Mouse (Mus musculus) cerebellum, postnatal 25 days (tissue): ENCODE measurements around the gene Glb1l2.

ENCODE experiments used
- DNase-seq, 2 experiments: peaks; one replicate each; pipeline ENCODE4 v3.0.0; 2021; ENCODE audit warnings: mixed read lengths in 2 of 2

Gene Glb1l2

DNA sequence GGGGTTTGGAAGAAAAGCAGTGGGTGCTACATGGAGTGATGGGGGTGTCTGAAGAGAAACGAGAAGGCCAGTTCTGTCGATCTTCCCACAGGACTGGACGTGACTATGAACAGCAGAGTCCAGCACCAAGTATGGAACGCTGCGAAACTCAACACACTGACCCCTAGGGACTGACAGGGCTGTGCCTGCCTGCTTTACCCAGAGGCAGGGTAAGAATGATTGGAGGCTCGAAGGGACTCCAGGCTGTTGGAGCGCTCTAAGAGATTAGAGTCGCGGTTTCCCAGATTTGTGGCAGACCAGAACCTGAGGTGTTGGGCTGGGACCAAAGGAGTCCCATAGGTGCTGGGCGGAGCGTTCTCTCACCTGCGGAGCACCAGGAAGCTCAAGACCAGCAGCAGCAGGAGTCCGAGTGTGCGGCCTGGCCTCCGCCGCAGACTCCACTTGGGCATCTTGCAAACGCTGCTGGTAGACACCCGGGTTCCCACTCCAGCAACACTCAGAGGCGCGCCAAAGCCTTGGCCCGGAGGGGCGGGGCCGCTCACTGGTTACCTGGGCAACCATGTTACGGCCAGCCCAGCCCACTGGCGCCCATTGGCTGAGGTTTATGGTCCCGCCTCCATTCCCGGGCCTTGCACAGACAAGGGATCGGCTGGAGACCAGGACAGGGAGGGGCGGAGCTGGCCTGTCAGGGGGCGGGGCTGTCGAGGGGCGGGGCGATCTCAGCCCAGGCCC is at the start of gene Glb1l2:
Gene Glb1l2, minus strand, starts transcription at position 534 of the 732 bp plus-strand sequence.
- DNase-seq, result peak; percentile 75 to 85

DNA sequence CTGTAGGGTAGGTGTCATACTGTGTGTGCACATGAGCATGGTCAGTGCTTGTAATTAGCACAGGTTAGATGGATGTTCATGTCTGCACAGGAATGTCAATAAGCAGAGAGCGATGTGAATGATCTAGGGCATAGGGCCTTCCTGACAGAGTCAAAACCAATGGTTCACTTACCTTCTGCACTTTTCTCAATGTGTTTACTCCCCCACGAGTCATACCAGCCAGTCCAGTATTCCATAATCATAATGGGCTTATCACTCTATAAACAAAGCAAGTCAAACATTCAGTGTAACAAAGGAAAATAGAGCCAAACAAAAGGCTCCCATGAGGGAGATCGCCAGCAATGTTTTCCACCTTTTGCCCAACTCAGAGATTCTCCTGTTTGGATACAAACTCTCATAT is 24.8 kb upstream of the Glb1l2 start:
- no peak for DNase-seq

DNA sequence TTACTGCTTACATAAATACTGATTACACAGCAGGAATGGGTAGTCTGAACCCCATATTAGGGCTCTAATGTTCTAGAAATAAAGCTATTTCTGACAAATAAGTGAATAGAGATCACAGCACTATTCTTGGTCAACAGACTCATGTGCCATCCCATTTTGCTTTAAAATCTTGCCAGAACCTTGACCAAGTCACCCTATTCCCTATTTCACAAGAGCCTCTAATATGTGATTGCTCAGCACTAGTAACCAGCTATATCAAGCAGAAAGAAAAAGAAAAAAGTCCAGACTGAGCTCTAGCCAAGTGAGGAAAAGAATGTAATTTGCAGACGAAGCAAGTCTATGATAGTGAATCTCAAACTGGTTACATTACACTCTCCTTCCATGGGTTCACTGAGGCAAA is 13.7 kb upstream of the Glb1l2 start:
- no peak for DNase-seq

DNA sequence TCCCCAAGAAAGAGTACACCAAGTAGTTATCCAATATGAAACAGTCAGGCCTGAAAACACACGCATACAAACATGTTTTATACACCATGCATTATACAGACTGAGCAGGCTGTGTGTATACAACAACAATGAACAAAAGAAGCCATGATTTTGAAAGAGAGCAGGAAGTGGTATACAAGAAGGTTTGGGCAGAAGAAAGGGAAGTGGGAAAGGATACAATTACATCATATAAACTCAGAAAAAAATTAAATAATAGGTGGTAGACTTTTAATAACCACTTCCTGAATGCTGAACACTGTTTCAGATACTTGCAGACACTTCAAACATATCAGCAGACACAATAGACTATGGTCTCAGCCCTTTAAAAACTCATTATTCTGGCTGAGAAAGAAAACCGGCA is 2.5 kb upstream of the Glb1l2 start:
- DNase-seq, result no peak

DNA sequence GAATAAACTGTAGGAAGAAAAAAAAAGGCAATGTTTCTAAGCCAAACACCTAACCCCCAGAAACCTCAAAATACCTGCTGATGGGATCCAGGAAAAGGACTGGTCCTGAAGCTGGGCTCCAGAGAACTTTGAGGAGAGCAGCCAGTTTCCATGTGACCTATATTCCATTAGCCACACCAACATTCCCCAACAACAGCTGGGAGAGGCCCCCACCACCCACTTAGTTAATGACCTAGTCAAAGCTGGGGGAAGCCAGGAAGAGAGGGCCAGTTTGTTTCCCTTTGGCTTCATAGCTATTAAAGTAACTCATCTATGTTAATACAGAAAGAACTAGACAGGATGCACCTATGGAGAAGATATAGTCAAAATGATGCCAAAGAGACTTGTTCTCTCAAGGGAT is 1.9 kb downstream of the Glb1l2 start:
- no peak for DNase-seq

DNA sequence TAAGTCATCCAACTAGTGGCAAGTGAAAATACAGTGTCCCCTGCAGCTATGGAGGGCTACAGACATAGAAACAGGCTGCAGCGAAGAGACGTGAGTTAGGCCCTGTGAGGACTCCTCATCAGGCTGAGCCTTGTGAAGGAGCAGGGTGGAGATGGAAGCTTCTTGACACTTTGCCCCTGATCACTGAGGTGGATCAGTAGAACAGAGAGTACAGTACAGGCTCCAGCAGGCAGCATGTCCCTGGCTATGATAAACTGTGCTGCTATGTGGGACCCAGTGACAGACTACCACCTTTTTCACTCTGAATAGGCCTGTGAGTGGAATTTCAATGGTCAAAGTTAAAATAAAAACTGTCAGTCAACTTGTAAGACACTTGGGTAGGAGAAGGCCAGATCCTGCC is 5.9 kb downstream of the Glb1l2 start:
- DNase-seq, result no peak

DNA sequence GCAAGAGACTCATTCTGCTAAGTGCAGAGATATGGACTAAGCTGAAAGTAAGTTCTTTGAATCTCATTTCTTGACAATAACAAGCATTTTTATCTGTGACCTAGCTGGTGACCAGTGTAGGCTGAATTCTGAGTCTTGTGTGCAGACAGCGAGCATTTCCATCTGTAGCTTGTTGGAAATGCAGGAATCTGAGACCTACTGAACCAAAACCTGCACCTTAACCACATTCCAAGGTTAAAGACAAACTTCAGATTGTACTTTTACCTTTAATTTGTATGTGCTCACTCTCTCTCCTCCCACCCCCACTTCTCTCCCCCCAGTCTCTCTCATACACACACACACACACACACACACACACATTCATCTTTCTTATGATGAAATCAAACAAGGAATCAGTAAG is 7.5 kb downstream of the Glb1l2 start:
- no peak for DNase-seq

DNA sequence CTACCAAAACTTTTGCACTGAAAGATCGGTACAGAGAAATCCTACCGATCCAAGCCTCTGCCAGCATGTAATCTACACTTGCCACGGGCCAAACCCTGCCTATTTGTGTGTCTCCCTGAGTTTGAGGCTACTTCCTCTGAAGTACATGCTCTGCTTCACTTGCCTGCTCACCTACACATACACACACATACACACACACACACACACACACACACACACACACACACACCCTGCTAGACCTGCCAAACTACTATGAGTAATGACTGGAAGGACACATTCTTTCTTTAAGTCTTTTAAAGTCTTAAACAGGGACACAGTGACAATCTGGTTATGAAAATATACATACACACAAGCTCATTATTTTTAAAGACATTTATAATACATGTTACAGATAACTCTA is 8.1 kb downstream of the Glb1l2 start:
- DNase-seq, result no peak

DNA sequence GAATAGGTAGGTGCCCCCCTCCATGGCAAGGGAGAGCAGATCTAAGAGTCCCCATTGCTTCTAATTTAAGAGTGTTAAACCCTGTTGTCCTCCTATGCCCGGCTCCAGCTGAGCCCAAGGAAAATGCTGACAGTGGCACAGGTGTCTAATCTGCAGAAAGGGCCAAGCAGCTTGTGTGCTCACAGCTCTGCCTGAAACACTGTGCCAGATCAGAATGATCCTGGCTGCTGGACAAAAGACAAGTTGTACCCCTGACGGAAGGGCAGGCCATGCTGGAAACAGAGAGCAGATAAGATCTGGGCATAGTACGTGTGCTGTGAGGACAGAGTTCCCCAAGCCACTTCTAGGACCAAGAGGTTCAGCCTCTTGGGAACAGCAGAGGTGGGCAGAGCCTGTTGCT is 13.4 kb downstream of the Glb1l2 start:
- DNase-seq, result peak; percentile 33 to 48

DNA sequence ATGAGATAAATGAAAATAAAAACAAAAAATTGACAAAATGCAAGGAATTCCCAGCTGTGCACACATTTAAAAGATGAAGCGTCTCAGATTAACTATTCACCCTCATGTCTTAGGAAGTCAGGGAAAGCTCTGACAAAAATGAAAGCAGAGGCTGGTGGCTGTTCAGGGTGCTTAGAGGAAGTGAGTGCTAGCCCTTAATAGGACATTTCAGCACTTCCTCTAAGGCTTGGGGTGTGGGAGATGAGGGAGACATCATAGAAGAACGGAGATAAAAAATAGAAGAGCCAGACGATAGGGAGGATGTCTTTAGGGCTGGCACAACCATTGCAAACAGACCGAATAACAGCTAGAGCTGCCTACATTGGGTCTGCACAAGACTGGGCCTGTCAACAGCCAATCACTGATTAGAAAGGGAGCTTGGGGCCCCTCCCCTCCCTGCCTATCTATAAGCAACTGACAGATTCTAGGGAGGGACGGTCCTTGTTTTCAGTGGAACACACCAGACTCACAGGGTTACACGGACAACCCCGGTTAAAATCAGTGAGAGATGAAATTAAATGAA is 22.8 kb downstream of the Glb1l2 start:
- DNase-seq, result no peak

DNA sequence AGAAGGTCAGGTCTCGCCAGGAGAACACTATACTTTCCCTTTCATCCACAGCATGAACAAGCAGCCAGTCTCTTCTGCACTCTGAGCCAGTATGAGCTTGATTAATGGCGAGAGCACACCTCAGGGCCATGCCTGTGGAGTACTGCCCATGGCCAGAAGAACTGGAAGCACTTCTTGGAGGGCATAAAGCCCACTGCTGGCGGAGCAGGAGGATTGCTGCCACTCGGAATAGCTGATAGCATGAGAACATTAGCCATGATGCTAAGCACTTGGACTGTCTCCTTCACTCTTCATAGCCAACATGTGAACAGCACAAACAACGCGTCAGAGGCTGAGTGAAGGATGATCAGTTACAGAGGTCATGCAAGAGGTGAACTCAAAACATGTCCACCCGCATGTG is 27.8 kb downstream of the Glb1l2 start:
- DNase-seq, result no peak

DNA sequence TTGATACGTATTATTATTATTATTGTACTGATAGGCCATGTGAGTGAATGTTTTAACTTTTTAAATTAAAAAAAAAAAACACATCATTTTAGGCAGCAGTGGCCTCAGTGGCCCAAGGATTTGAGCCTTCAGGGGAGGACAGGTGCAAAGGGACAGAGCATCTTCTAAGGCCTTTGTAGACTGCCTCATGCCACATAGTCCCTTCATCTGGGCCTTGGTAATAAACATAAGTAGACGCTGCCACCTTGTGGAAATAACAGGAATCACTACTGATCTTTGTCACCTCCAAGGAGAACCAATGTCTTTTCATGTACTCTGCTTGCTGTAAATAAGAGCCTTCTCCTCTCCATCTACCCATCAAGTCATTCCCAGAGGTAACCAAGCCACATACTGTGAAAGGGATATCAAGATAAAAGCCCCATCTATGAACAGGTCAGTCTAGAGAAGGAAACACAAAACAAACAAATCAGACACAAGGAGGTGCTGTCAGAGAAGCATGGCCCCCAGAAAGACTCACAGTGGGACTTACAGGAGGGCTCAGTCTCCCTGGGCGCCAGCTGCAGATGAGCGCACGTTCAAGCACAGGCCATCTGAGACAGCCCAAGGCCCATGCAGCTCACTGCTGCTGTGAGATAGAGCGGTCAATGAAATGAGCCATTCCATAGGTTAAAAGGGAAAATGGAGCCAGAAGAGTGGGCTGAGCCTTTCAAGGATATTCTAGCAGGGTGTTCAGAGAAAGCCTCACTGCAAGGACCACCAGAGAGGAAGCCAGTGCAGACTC is 30.0 kb downstream of the Glb1l2 start:
- DNase-seq, result peak; percentile 25 to 61

DNA sequence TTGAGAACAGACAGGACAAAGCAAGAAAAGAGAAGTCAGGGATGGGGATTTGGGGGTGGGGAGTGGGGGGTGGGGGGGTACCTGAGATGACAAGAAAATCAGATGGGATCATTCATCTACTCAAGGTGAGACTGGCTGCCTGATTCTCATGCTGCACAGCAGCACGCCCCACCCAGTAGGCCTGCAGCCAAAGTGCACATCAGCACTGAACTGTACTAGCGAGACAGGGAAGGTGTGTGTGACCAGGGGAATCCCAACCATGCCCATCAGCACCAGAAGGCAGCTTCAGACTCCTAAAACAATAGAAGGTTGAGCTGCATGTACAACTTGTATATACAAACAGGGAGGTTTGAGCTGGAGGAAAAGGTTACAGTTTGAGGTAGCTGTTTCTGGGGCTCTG is 30.6 kb downstream of the Glb1l2 start:
- no peak for DNase-seq

DNA sequence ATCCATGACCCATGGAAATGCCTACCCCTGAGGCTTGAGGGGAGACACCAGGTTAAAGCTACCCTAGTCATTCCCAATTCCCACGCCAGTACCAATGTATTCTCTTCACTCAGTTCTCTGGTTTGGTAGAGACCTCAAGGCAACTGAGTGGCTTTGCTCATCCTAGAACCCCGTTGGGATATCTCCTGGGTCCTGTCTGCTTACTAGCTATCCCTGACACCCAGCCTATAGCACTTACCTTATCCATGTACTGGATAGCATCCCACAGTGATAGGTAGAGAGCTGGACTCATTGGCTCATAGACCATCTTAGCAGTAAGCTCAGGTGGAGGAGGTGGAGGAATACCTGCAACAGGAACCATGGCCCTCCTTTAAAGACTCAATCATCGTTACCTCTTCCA is 38.1 kb downstream of the Glb1l2 start:
- DNase-seq, result no peak

DNA sequence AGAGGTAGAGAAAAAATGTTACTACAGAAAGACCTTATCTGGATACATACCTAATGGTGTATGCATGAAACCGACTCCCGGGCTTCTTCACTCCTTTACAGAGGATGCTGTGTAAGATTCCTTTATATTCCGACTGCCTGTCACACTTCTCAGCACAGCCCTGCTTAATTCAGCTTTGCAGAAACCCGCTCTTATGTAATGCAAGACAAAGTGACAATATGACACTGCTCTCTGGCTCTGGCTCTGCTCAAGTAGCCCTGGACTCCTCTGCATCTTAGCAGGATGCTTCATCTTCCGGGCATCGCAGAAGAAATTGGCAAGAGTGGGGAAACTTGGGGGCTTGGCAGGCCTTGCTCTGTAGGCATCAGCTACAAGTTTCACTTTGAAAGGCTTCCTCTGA is 43.8 kb downstream of the Glb1l2 start:
- DNase-seq, result no peak

DNA sequence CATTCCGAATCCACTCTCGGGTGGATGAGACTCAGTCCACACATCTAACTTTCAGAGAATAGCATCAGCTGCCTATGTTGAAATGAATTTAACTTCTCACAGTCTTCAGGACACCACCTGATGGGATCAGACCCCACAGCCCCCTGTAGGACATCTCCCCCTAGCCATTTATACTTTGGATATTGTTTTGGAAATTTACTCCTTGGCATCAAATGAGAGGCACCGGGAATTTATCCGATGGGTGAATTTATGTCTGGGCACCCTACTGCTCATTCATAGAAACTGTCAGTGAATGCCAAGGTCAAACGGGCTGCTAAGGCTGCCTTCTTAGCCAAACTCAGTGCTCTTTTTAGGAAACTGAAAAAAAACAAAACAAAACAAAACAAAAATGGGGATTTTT is 45.7 kb downstream of the Glb1l2 start:
- no peak for DNase-seq

DNA sequence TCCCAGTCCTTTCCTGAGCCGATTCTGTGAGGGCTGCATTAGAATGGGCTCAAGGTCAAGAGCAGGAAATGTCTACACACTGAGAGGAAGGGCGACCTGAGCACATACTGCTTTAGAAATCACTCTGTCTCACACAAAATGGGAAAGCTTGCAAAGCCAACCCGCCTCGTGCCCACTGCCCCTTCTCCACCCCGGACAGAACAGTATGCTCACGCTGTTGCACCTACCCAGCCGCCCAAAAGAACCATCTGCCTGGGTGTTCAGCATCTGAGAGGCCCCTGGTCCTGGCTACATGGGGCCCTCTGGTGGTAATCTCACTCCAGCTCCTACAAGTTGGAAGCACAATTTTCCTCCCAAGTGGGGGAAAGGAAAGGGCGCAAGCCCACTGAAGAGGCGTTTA is 46.2 kb downstream of the Glb1l2 start:
- peak; percentile 69 to 80 for DNase-seq

DNA sequence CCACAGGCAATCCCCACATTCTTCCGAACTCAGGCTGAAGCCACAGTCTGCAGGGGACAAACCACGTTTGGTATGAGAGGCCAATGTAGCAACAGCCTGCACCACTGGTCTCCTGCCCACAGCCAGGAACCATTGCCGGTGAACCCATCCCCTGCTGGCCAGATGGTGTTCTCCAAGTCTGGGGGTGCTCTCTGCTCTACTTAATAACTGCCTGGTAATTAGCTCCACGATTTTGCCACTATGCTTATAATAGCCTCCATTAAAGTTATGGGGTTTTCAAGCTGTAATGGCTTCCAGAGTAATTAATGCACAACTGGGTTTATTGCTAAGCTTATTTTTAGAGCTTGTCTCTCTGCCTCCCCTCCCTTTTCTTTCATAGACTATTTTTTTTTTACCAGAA is 57.4 kb downstream of the Glb1l2 start:
- no peak for DNase-seq

DNA sequence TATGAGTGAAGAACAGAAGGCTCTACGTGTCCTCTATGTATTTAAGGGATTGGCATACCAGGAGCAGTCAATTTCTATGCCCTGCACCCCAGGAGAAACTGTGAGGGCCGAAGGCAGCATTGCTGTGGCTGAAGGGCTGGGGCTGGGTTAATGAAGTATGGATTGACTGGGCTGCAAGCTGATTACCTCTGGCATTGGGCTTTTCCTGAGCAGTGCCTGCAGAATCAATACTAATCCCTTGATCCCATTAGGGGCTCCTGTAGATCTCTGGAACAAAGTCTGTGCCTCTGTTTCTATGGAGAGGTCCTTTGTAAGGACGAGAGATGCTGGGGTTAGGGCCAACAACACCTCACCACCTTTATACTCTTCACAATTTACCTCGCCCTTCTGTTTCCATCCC is 59.1 kb downstream of the Glb1l2 start:
- no peak for DNase-seq

DNA sequence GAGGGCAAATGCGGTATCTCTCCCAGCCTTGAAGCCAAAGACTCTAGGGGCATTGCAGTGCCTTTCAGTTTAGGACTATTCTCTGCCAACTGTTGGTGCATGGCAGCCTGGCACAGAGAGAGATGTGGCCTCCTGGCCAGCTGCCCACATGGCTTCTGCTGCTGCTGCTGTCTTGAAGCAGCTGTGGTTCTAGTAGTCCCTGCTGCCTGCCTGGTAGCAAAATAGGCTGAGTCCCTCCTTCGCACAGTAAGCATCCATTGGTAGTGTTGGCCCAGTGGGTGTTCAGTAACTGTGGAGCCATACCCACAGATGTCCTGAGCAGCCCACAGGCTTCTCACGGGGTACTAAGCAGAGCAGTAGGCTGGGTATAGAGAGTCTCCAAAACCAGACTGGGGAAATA is 63.5 kb downstream of the Glb1l2 start:
- DNase-seq, result peak in 1 of 2 experiments; percentile 22

DNA sequence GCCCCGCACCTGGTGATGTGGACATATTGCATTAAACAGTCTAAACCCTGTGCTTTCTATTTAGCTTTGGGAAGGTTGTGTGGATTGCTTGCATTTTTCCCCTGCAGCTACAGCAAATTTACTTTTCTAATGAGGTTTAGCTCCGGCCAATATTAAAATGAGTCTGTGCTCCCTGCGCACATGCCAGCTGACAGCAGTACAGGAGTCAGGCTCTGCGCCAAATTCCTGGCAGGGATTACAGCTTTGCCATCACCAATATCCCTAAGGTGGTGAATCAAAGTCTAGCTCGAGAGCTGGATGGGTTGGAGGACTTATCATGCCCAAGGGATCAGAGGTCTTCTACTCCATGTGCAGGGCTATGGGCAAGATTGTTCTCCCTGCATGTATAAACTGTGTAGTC is 69.2 kb downstream of the Glb1l2 start:
- DNase-seq, result peak; percentile 55 to 74

DNA sequence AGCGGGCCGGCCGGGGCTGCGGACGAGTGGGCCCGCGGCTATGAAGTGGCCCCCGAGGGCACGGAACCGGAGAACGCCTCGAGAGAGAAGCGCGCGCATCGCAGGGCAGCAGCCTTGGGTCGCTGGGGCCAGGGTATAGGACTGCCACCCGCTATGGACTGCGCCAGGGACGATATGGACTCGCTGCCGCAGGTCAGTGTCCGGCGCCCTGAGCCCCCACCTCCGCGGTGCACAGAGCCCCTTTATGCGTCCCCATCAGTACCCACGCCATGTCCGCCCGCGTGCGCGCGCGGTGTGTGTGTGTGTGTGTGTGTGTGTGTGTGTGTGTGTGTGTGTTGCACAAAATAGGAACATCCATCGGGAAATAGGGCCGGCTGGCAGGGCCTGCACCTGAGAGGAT is 72.3 kb downstream of the Glb1l2 start:
- peak in 1 of 2 experiments; percentile 45 for DNase-seq

DNA sequence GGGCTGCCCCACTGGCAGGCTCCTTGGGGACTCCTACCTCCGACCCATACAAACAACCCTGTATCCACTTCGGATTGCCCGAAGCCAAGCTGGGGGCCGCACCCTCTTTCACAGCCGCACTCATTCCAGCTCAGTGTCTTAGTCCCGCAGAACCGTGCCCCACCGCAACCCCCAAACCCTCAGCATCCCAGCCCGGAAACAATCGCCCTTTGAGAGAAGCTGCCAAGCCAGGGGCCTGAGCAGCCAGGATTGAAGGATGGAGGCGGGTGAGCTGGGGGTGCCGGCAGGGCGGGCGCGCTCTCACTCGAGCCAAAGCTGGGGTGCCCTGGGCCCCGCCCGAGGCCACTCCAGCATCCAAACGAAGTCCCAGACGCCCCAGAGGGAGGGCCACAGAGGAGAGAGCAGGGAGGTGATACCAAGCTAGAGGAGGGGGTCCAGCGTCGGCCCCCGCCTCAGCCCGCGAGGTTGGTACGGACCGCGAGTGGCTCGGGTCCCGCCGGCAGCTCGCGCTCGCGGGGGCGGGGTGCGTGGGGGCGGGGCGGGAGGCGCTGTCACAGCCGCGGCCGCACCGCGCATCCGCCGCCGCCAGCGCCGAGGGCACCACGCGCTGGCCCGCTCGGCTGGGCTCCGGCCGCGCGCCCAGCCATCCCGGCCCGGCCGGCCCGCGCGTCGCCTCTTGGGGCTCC is 72.9 kb downstream of the Glb1l2 start, which contains the start of gene B3gat1:
Gene B3gat1, plus strand, starts transcription at position 523 of the 686 bp plus-strand sequence.
- DNase-seq, result peak; percentile 29 to 66
